Mouse (Mus musculus) spleen, adult 2 months (tissue): ENCODE results near the gene Sntg2. TPM values are rescaled to one million over a fixed set of nuclear protein-coding genes. Genes with fewer than 3 reads are reported as not detected.

ENCODE experiments used
- DNase-seq, 2 experiments: peaks; one replicate each; pipeline versions ENCODE4 v3.0.0 to v3.0.0-alpha.2; 2012 to 2021; ENCODE audit warnings: low spot score in 2 of 2, low read depth in 1 of 2
- H3K27ac ChIP-seq: fragments of 200-500 bp; 2 replicates; pipeline ENCODE4 v1.5.1; 2012; ENCODE audit warnings: low read length, inconsistent platforms; ENCODE audit not compliant: insufficient read depth
- H3K27me3 ChIP-seq: fragments of 200-500 bp; 2 replicates; pipeline ENCODE4 v1.6.1; 2012; ENCODE audit warnings: mild to moderate bottlenecking, moderate library complexity, low read length, inconsistent platforms; ENCODE audit not compliant: control insufficient read depth, insufficient read depth
- H3K36me3 ChIP-seq: fragments of 200-500 bp; 2 replicates; pipeline ENCODE4 v1.6.1; 2012; ENCODE audit warnings: mild to moderate bottlenecking, low read length, inconsistent platforms; ENCODE audit not compliant: control insufficient read depth, insufficient read depth
- H3K4me1 ChIP-seq: fragments of 200-500 bp; 2 replicates; pipeline ENCODE4 v1.6.1; 2011; ENCODE audit warnings: inconsistent platforms; ENCODE audit not compliant: control insufficient read depth, insufficient read depth, insufficient read length
- H3K4me3 ChIP-seq: fragments of 200-500 bp; 2 replicates; pipeline ENCODE4 v1.5.1; 2011; ENCODE audit warnings: mild to moderate bottlenecking, inconsistent platforms; ENCODE audit not compliant: insufficient read depth, insufficient read length; ENCODE audit errors: extremely low read depth
- CTCF ChIP-seq: fragments of 200-500 bp; IDR thresholded peaks from 2 replicates; pipeline ENCODE4 v1.5.1; 2011; ENCODE audit warnings: mild to moderate bottlenecking, inconsistent platforms; ENCODE audit not compliant: insufficient read depth, insufficient read length, insufficient replicate concordance; ENCODE audit errors: extremely low read depth
- POLR2A ChIP-seq: fragments of 200-500 bp; IDR thresholded peaks from 2 replicates; pipeline ENCODE4 v1.6.1; 2011; ENCODE audit warnings: low read depth, low read length, inconsistent platforms
- WGBS: fragments of 180-500 bp; shearing (Covaris S2); methylation state at CpG from one replicate; pipeline ENCODE4 v1.1.7; 2018; 5-methylcytosine and 5-hydroxymethylcytosine counted together
- polyA plus RNA-seq: library from polyadenylated mRNA; depleted of rRNA; stranded (reverse); fragments of >200 nt; gene quantifications from 2 replicates; pipeline ENCODE4 v1.2.3, GENCODE M21; 2012

The Sntg2 gene
- polyA plus RNA-seq, 1 experiment, result 0.18 TPM

DNA sequence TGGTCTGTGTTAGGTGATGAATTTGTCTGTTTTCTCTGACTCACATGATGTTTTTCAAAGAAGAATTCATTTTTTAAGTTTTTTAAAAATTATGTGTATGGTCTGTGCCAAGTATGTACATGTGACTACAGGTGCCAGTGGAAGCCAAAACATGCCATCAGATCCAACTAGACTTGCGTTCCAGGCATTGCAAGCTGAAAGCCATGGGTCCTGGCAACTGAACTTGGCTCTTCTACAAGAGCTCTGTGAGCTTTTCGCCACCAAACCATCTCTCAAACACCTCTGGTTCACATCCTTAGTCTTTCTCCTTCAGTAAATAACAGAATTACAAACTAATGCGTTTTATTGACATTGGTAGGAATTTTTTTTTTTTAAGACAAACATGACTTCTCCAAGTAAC, 191.5 kb downstream of the Sntg2 start:
- no peaks in the 10 kb centered on the region for H3K36me3 ChIP-seq
- no peaks in the 10 kb centered on the region for H3K4me1 ChIP-seq
- H3K27ac ChIP-seq, result no peak overlapping the region
- TF ChIP-seq POLR2A, result no peak
- no peak for TF ChIP-seq CTCF
- 83% methylated on average over 3 of the region's 3 CpGs for WGBS
- H3K27me3 ChIP-seq, result no peaks in the 10 kb centered on the region
- no peak for DNase-seq
- H3K4me3 ChIP-seq, result no peak overlapping the region

DNA sequence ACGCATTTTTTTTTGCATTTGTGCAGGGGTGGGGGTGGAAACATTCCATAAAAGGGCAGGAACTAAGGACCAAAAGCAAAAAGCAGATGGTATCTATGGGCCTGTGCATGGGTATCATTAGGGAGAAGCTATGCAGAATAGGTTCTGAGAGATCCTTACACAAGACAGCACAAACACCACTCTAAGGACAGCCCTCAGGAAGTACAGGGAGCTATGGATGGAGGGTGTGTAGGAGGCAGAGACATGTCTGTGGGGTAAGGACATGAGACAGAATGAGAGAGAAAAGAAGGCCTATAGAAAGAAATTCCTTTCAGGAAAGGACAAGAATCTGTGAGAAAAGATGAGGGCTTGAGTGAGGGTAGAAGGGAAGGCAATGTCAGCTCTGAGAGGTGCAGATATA, 193.6 kb downstream of the Sntg2 start:
- 77% methylated on average over 1 of the region's 1 CpGs for WGBS
- Histone ChIP-seq H3K36me3 (no peaks in the 10 kb centered on the region), H3K4me3 (no peak overlapping the region), H3K27me3 (no peaks in the 10 kb centered on the region), H3K4me1 (no peaks in the 10 kb centered on the region), H3K27ac (no peak overlapping the region)
- no peak for DNase-seq
- TF ChIP-seq CTCF (no peak), POLR2A (no peak)

DNA sequence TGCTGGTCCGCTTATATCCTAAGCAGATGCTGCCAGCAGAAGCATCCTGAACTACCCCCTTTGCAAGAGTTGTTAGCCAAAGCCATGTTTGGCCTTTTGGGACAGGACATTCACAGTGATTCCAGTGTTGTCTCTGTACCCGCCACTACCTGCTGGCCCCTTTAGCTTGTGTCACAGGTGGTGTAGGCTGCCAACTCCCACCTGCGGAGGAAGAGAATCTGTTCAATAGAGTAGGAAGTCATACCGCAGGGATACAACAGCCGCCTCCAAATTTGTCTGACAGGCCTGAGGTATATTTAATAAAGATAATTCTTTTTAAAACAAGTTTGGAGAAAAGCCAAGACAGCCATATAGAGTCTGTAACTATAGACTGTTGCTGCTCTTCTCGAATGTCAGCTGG, 195.2 kb downstream of the Sntg2 start:
- Histone ChIP-seq H3K4me1 (no peaks in the 10 kb centered on the region), H3K27ac (no peak overlapping the region), H3K4me3 (no peak overlapping the region), H3K27me3 (no peaks in the 10 kb centered on the region), H3K36me3 (no peaks in the 10 kb centered on the region)
- 80% methylated on average over 6 of the region's 6 CpGs for WGBS
- TF ChIP-seq POLR2A (no peak), CTCF (no peak)
- DNase-seq, result no peak

GRCm38 (mm10) chr12:30177529-30177928, 195.6 kb downstream of the Sntg2 start:
- Histone ChIP-seq H3K27me3 (no peaks in the 10 kb centered on the region), H3K4me3 (no peak overlapping the region), H3K27ac (no peak overlapping the region), H3K36me3 (no peaks in the 10 kb centered on the region), H3K4me1 (no peaks in the 10 kb centered on the region)
- DNase-seq, result no peak
- 87% methylated on average over 2 of the region's 2 CpGs for WGBS
- TF ChIP-seq POLR2A (no peak), CTCF (no peak)

GRCm38 (mm10) chr12:30168491-30168890, 204.7 kb downstream of the Sntg2 start:
- H3K27ac ChIP-seq, result no peak overlapping the region
- no peak overlapping the region for H3K4me3 ChIP-seq
- DNase-seq, result no peak
- 74% methylated on average over 3 of the region's 3 CpGs for WGBS
- no peaks in the 10 kb centered on the region for H3K36me3 ChIP-seq
- TF ChIP-seq CTCF, result no peak
- no peak for TF ChIP-seq POLR2A
- H3K4me1 ChIP-seq, result no peaks in the 10 kb centered on the region
- H3K27me3 ChIP-seq, result no peaks in the 10 kb centered on the region

- no peaks in the 10 kb centered on the region for H3K27me3 ChIP-seq
- H3K4me1 ChIP-seq, result no peaks in the 10 kb centered on the region
- no peak for DNase-seq
- H3K27ac ChIP-seq, result no peak overlapping the region
- 80% methylated on average over 5 of the region's 5 CpGs for WGBS
- H3K36me3 ChIP-seq, result no peaks in the 10 kb centered on the region
- no peak overlapping the region for H3K4me3 ChIP-seq
- no peak for TF ChIP-seq POLR2A
- TF ChIP-seq CTCF, result no peak
Measured at GRCm38 (mm10) chr12:30164538-30164937, 208.6 kb downstream of the Sntg2 start.

GRCm38 (mm10) chr12:30164005-30164404, 209.2 kb downstream of the Sntg2 start:
- no peaks in the 10 kb centered on the region for H3K36me3 ChIP-seq
- H3K4me3 ChIP-seq, result no peak overlapping the region
- 91% methylated on average over 6 of the region's 6 CpGs for WGBS
- TF ChIP-seq CTCF, result no peak
- no peaks in the 10 kb centered on the region for H3K27me3 ChIP-seq
- H3K27ac ChIP-seq, result no peak overlapping the region
- DNase-seq, result no peak
- H3K4me1 ChIP-seq, result no peaks in the 10 kb centered on the region
